Mouse (Mus musculus) embryonic facial prominence, embryonic 14.5 days (tissue): Measurements from ENCODE around the gene Lrrc4c. TPM values are rescaled to one million over a fixed set of nuclear protein-coding genes. Genes with fewer than 3 reads are reported as not detected.
A peak's percentile ranks its signal among the peaks of the same experiment; 100 is the strongest.

ENCODE experiments used
- ATAC-seq: fragments of 200-750 bp; cut with Nextera tagmentation; 2 replicates; pipeline ENCODE4 v1.8.0; 2017; ENCODE audit warnings: low read depth, moderate number of reproducible peaks, moderate TSS enrichment
- DNase-seq: peaks from one replicate; pipeline ENCODE4 v3.0.0-alpha.2; 2015; ENCODE audit warnings: low spot score
- H3K27ac ChIP-seq: fragments of 300-500 bp; sonication (generic); replicated peaks from 2 replicates; pipeline ENCODE4 v1.5.1; 2014; ENCODE audit warnings: low read depth, mild to moderate bottlenecking, low read length, moderate library complexity
- H3K27me3 ChIP-seq: fragments of 300-500 bp; sonication (generic); replicated peaks from 2 replicates; pipeline ENCODE4 v1.6.1; 2014; ENCODE audit warnings: low read length; ENCODE audit not compliant: control insufficient read depth, insufficient read depth
- H3K36me3 ChIP-seq: fragments of 300-500 bp; sonication (generic); 2 replicates; pipeline ENCODE4 v1.6.1; 2014; ENCODE audit warnings: low read length, mixed read lengths; ENCODE audit not compliant: control insufficient read depth, insufficient read depth
- H3K4me1 ChIP-seq: fragments of 300-500 bp; sonication (generic); 2 replicates; pipeline ENCODE4 v1.6.1; 2014; ENCODE audit warnings: antibody characterized with exemption, low read length; ENCODE audit not compliant: control insufficient read depth, insufficient read depth
- H3K4me2 ChIP-seq: fragments of 300-500 bp; sonication (generic); 2 replicates; pipeline ENCODE4 v1.6.1; 2014; ENCODE audit warnings: low read depth, mild to moderate bottlenecking, low read length, moderate library complexity, mixed read lengths
- H3K4me3 ChIP-seq: fragments of 300-500 bp; sonication (generic); 2 replicates; pipeline ENCODE4 v1.5.1; 2014; ENCODE audit warnings: low read depth, mild to moderate bottlenecking, low read length
- H3K9ac ChIP-seq: fragments of 300-500 bp; sonication (generic); 2 replicates; pipeline ENCODE4 v1.6.1; 2014; ENCODE audit warnings: low read depth, mild to moderate bottlenecking, low read length, moderate library complexity, mixed read lengths
- H3K9me3 ChIP-seq: fragments of 300-500 bp; sonication (generic); 2 replicates; pipeline ENCODE4 v1.6.1; 2016; ENCODE audit warnings: low read length; ENCODE audit not compliant: control insufficient read depth
- whole genome bisulfite sequencing: fragments of 180-500 bp; shearing (Covaris S2); extraction: QIAGEN DNeasy Blood & Tissue Kit; methylation state at CpG from one replicate; pipeline ENCODE4 v1.1.7; 2014; 5-methylcytosine and 5-hydroxymethylcytosine counted together
- polyA plus RNA-seq: library from polyadenylated mRNA; unstranded; fragments of >200 nt; fragmentation: Nextera tagmentation; extraction: Ambion mirVana; gene quantifications from 2 replicates; pipeline ENCODE4 v1.2.1, GENCODE M21; 2014

Gene Lrrc4c
- 1.9 and 2.9 TPM in 2 replicates for polyA plus RNA-seq

- WGBS, result 8% methylated on average over 18 of the region's 18 CpGs
- H3K36me3 ChIP-seq, result no peaks in the 10 kb centered on the region
- peak; percentile 75 for ATAC-seq
- no peaks in the 10 kb centered on the region for H3K9me3 ChIP-seq
- peak within 1 kb of the TSS; percentile 63 for H3K4me2 ChIP-seq
- peak within 1 kb of the TSS; percentile 34 for H3K4me3 ChIP-seq
- H3K9ac ChIP-seq, result peak within 1 kb of the TSS; percentile 52
- DNase-seq, result peak; percentile 36
- no peak within 1 kb of the TSS for H3K27ac ChIP-seq
- H3K4me1 ChIP-seq, result 0 out of 2 replicates have a peak, but pooled peaks cover 3% of the 10 kb centered on the region
- 0 out of 2 replicates have a peak, but pooled peaks cover 9% of the 10 kb centered on the region for H3K27me3 ChIP-seq
These were observed at the start of gene Lrrc4c for GRCm38 (mm10) chr2:96317387-96318299. Gene Lrrc4c (plus strand): TSS chr2:96318169.

- no peak overlapping the region for H3K4me3 ChIP-seq
- 80% methylated on average over 1 of the region's 1 CpGs for WGBS
- H3K27me3 ChIP-seq, result no peaks in the 10 kb centered on the region
- no peak overlapping the region for H3K4me2 ChIP-seq
- DNase-seq, result peak; percentile 5
- no peak overlapping the region for H3K9ac ChIP-seq
- no peak for ATAC-seq
- H3K36me3 ChIP-seq, result no peaks in the 10 kb centered on the region
- no peaks in the 10 kb centered on the region for H3K9me3 ChIP-seq
- no peaks in the 10 kb centered on the region for H3K4me1 ChIP-seq
- H3K27ac ChIP-seq, result no peak overlapping the region
These were observed 42.9 kb upstream of the Lrrc4c start for GRCm38 (mm10) chr2:96275061-96275460.

GRCm38 (mm10) chr2:96282926-96283325 lies 35.0 kb upstream of the Lrrc4c start:
- H3K36me3 ChIP-seq, result no peaks in the 10 kb centered on the region
- no peaks in the 10 kb centered on the region for H3K4me1 ChIP-seq
- DNase-seq, result peak; percentile 8
- WGBS, result 75% methylated on average over 5 of the region's 5 CpGs
- no peaks in the 10 kb centered on the region for H3K9me3 ChIP-seq
- H3K4me2 ChIP-seq, result no peak overlapping the region
- no peak overlapping the region for H3K4me3 ChIP-seq
- ATAC-seq, result no peak
- H3K27ac ChIP-seq, result no peak overlapping the region
- H3K9ac ChIP-seq, result no peak overlapping the region
- H3K27me3 ChIP-seq, result no peaks in the 10 kb centered on the region

DNA sequence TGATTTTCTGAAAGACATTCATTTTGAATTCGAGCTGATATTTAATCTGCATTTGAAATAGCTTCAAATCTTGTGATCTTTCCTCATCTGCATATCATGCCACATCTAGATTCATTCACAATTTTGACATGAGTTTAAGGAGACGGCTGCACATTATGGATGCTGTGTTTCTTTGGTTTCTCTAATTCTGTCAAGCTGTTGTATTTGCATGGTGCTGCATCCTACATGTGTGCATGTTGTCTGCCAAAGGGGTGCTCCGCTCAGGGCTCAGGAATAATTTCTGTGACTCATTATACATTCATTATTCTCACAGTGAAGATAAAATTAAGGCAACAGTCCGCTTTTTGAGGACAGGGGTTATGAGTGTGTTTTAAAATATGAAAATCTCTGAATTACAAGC lies 30.5 kb upstream of the Lrrc4c start:
- ATAC-seq (no peak), DNase-seq (no peak)
- Histone ChIP-seq H3K4me2 (no peak overlapping the region), H3K27me3 (no peaks in the 10 kb centered on the region), H3K9ac (no peak overlapping the region), H3K27ac (no peak overlapping the region), H3K9me3 (no peaks in the 10 kb centered on the region), H3K4me1 (no peaks in the 10 kb centered on the region), H3K4me3 (no peak overlapping the region), H3K36me3 (no peaks in the 10 kb centered on the region)
- 60% methylated on average over 4 of the region's 4 CpGs for WGBS

- no peak for ATAC-seq
- 95% methylated on average over 1 of the region's 1 CpGs for WGBS
These were observed 27.4 kb upstream of the Lrrc4c start for GRCm38 (mm10) chr2:96290541-96290940.

DNA sequence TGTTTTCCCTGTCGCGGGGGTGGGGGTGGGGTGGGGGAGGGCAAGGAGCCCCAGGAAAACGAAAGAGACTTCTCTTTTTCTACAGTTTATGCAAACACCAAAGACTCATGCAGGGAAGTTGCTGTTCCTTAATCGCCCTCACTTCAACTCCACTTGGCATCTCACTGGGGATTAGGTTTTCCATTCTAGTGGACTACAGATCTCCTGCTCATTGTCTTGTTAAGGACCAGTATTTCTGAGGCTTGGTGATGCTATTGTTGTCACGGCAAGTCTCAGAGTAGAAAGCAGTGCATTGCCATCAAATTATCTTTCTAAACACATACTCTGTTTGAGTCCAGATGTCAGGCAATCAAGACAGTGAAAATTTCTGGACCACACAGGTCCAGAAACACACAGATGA lies 2.9 kb upstream of the Lrrc4c start:
- H3K36me3 ChIP-seq, result no peaks in the 10 kb centered on the region
- 0 out of 2 replicates have a peak, but pooled peaks cover 3% of the 10 kb centered on the region for H3K4me1 ChIP-seq
- ATAC-seq (no peak), DNase-seq (no peak)
- H3K27me3 ChIP-seq, result 0 out of 2 replicates have a peak, but pooled peaks cover 9% of the 10 kb centered on the region
- 5% methylated on average over 5 of the region's 5 CpGs for WGBS
- no peak overlapping the region for H3K4me2 ChIP-seq
- H3K4me3 ChIP-seq, result no peak overlapping the region
- no peaks in the 10 kb centered on the region for H3K9me3 ChIP-seq
- H3K27ac ChIP-seq, result no peak overlapping the region
- H3K9ac ChIP-seq, result no peak overlapping the region

More at GRCm38 (mm10) chr2:96290541-96290940, 27.4 kb upstream of the Lrrc4c start:
- Histone ChIP-seq H3K27me3 (no peaks in the 10 kb centered on the region), H3K27ac (no peak overlapping the region), H3K4me1 (no peaks in the 10 kb centered on the region), H3K4me3 (no peak overlapping the region), H3K4me2 (no peak overlapping the region), H3K9ac (no peak overlapping the region), H3K9me3 (no peaks in the 10 kb centered on the region), H3K36me3 (no peaks in the 10 kb centered on the region)
- DNase-seq, result no peak

DNA sequence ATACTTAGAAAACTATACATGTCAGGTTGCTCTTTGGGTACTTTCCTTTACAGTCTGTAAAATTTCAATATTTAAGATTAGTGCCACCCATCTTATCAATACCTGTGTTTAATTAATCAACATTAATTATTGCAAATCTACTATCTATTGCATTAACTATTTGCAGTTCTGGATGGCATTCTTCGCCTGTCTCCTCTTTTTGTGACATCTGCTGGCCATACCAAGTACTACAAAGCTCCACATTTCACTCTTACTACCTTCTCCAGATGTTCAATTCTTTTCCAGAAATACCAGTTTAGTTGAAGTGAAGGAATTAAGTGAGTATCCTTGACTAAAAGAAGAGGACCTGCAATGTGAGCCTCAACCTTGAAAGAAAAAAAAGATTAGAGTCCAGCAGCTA lies 1.4 kb upstream of the Lrrc4c start:
- 24% methylated on average over 1 of the region's 1 CpGs for WGBS
- Histone ChIP-seq H3K4me3 (no peak overlapping the region), H3K36me3 (no peaks in the 10 kb centered on the region), H3K4me1 (0 out of 2 replicates have a peak, but pooled peaks cover 3% of the 10 kb centered on the region), H3K27me3 (0 out of 2 replicates have a peak, but pooled peaks cover 9% of the 10 kb centered on the region), H3K9me3 (no peaks in the 10 kb centered on the region), H3K9ac (no peak overlapping the region), H3K27ac (no peak overlapping the region), H3K4me2 (no peak overlapping the region)
- no peak for ATAC-seq
- DNase-seq, result no peak

DNA sequence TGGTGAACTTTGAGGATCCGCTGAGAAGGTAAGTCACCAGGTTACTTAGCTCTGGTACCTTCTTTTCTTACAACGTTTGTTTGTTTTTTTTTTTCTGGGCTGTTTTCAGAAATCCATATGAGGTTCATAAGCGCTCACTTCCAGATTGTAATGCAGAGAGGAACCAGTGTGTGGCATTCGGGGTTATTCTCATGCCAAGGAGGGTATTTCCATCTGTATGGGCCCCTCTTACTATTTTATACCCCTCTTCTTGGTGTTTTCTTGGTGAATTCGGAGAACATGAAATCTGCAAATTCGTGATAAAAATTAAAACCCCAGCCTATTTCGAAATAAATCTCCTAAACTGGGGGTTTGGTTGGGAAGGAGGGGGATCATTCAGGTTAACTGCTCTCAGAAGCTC lies 587 bp downstream of the Lrrc4c start:
- Histone ChIP-seq H3K4me3 (peak overlapping the region; percentile 34), H3K9ac (no peak overlapping the region), H3K4me2 (peak overlapping the region; percentile 63), H3K4me1 (0 out of 2 replicates have a peak, but pooled peaks cover 3% of the 10 kb centered on the region), H3K27me3 (0 out of 2 replicates have a peak, but pooled peaks cover 9% of the 10 kb centered on the region), H3K27ac (no peak overlapping the region), H3K9me3 (no peaks in the 10 kb centered on the region), H3K36me3 (no peaks in the 10 kb centered on the region)
- DNase-seq (no peak), ATAC-seq (no peak)
- 18% methylated on average over 7 of the region's 7 CpGs for WGBS
